Mouse (Mus musculus) CH12F3 (cell line): ENCODE data around the gene Rtf1.

ENCODE experiments used
- in situ Hi-C: fragments of 300-500 bp; cut with MboI; formaldehyde crosslinking; loops from 2 replicates; pipeline ENCODE4 v1.14.3; 2020; ENCODE audit warnings: low sequenced_read_pairs

The Rtf1 gene

GRCm38 (mm10) chr2:119767246-119767645, 92.4 kb downstream of the Rtf1 start:
- in situ Hi-C loops, result no loop called here
